Mouse (Mus musculus) kidney, embryonic 16.5 days (tissue): ENCODE results near the gene Fam184b. TPM values are rescaled to one million over a fixed set of nuclear protein-coding genes. Genes with fewer than 3 reads are reported as not detected.

Experiments used
- ATAC-seq: fragments of 200-750 bp; cut with Nextera tagmentation; 2 replicates; pipeline ENCODE4 v1.8.0; 2017; ENCODE audit warnings: moderate TSS enrichment; ENCODE audit not compliant: low FRiP score, low TSS enrichment
- H3K27ac ChIP-seq: fragments of 300-500 bp; sonication (generic); 2 replicates; pipeline ENCODE4 v1.5.1; 2014; ENCODE audit warnings: low read length
- H3K27me3 ChIP-seq: fragments of 300-500 bp; sonication (generic); 2 replicates; pipeline ENCODE4 v1.6.1; 2014; ENCODE audit warnings: low read length, control low read depth, mixed read lengths; ENCODE audit not compliant: insufficient read depth
- H3K36me3 ChIP-seq: fragments of 300-500 bp; sonication (generic); 2 replicates; pipeline ENCODE4 v1.6.1; 2014; ENCODE audit warnings: low read length, control low read depth, mixed read lengths; ENCODE audit not compliant: insufficient read depth
- H3K4me1 ChIP-seq: fragments of 300-500 bp; sonication (generic); 2 replicates; pipeline ENCODE4 v1.6.1; 2014; ENCODE audit warnings: low read length, control low read depth, mixed read lengths; ENCODE audit not compliant: insufficient read depth
- H3K4me2 ChIP-seq: fragments of 300-500 bp; sonication (generic); replicated peaks from 2 replicates; pipeline ENCODE4 v1.6.1; 2014; ENCODE audit warnings: low read depth, low read length
- H3K4me3 ChIP-seq: fragments of 300-500 bp; sonication (generic); 2 replicates; pipeline ENCODE4 v1.5.1; 2014; ENCODE audit warnings: mild to moderate bottlenecking, low read length
- H3K9ac ChIP-seq: fragments of 300-500 bp; sonication (generic); replicated peaks from 2 replicates; pipeline ENCODE4 v1.6.1; 2014; ENCODE audit warnings: low read length
- H3K9me3 ChIP-seq: fragments of 300-500 bp; sonication (generic); 2 replicates; pipeline ENCODE4 v1.6.1; 2016; ENCODE audit warnings: low read length, control low read depth
- WGBS: fragments of 180-500 bp; shearing (Covaris S2); extraction: QIAGEN DNeasy Blood & Tissue Kit; methylation state at CpG from one replicate; pipeline ENCODE4 v1.1.7; 2014; 5-methylcytosine and 5-hydroxymethylcytosine counted together
- polyA plus RNA-seq: library from polyadenylated mRNA; unstranded; fragments of >200 nt; fragmentation: Nextera tagmentation; extraction: Ambion mirVana; gene quantifications from 2 replicates; pipeline ENCODE4 v1.2.1, GENCODE M21; 2015

Gene Fam184b
- polyA plus RNA-seq, 1 experiment from 2014 or later = 1.5 TPM

DNA sequence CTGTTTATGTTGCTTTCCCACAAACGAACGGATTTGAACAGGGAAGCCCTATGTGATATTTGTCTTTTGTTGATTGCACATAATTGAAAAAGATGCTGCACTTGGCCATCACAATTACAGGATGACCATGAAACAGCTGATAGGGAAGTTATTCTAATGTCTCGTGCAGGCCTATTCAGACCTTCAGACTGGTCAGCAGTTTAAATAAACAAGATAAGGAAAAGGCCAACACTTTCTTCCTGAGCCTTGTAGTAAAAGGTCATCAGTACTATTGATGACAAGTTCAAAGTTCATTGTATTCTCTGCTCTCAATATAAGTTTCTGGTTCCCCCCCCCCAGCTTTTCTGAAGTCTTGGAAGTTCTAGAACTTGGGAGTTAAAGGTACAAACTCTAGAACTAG is 156.8 kb downstream of the Fam184b start:
- ATAC-seq = no peak
- H3K4me2 ChIP-seq = no peak overlapping the region
- no peak overlapping the region for H3K27ac ChIP-seq
- no peaks in the 10 kb centered on the region for H3K4me1 ChIP-seq
- 61% methylated on average over 3 of the region's 3 CpGs for WGBS
- no peak overlapping the region for H3K4me3 ChIP-seq
- H3K36me3 ChIP-seq = no peaks in the 10 kb centered on the region
- no peaks in the 10 kb centered on the region for H3K27me3 ChIP-seq
- H3K9ac ChIP-seq = no peak overlapping the region
- no peaks in the 10 kb centered on the region for H3K9me3 ChIP-seq

GRCm38 (mm10) chr5:45481125-45481524 is 158.3 kb downstream of the Fam184b start:
- no peak overlapping the region for H3K27ac ChIP-seq
- no peak overlapping the region for H3K9ac ChIP-seq
- no peak for ATAC-seq
- H3K27me3 ChIP-seq = no peaks in the 10 kb centered on the region
- H3K36me3 ChIP-seq = no peaks in the 10 kb centered on the region
- 85% methylated on average over 2 of the region's 2 CpGs for WGBS
- H3K4me1 ChIP-seq = peaks cover 3% of the 10 kb centered on the region; the same call in 1 of the 2 replicates
- no peaks in the 10 kb centered on the region for H3K9me3 ChIP-seq
- no peak overlapping the region for H3K4me2 ChIP-seq
- H3K4me3 ChIP-seq = no peak overlapping the region

- WGBS = 96% methylated on average over 1 of the region's 1 CpGs
- H3K9ac ChIP-seq = no peak overlapping the region
- peaks cover 7% of the 10 kb centered on the region; the same call in 1 of the 2 replicates for H3K4me1 ChIP-seq
- H3K4me2 ChIP-seq = no peak overlapping the region
- no peaks in the 10 kb centered on the region for H3K36me3 ChIP-seq
- ATAC-seq = no peak
- H3K4me3 ChIP-seq = no peak overlapping the region
- H3K27me3 ChIP-seq = no peaks in the 10 kb centered on the region
- H3K9me3 ChIP-seq = no peaks in the 10 kb centered on the region
- no peak overlapping the region for H3K27ac ChIP-seq
Measured at GRCm38 (mm10) chr5:45480066-45480465, 159.3 kb downstream of the Fam184b start.

Other genes starting within 250 kb of the Fam184b start
- 213 and 231 TPM in 2 replicates for gene Qdpr, start 189.4 kb downstream of the Fam184b start, polyA plus RNA-seq
- gene Clrn2, start 185.9 kb downstream of the Fam184b start, polyA plus RNA-seq = not detected in 2 replicates
- 109 and 113 TPM in 2 replicates for gene Lap3, start 146.2 kb downstream of the Fam184b start, polyA plus RNA-seq
- 292 and 293 TPM in 2 replicates for gene Med28, start 119.4 kb downstream of the Fam184b start, polyA plus RNA-seq
- gene Ncapg, start 30.3 kb upstream of the Fam184b start, polyA plus RNA-seq = 53.8 and 54.0 TPM in 2 replicates
- gene Lcorl, start 218.0 kb upstream of the Fam184b start, polyA plus RNA-seq = 29.6 and 33.6 TPM in 2 replicates